Mouse (Mus musculus): ENCODE measurements around the gene BC049352. TPM values are rescaled to one million over a fixed set of nuclear protein-coding genes. Genes with fewer than 3 reads are reported as not detected.
A peak's percentile ranks its signal among the peaks of the same experiment; 100 is the strongest.

Gene BC049352
- polyA plus RNA-seq, 1 experiment from 2014 or later: not detected

GRCm38 (mm10) chr9:45251281-45251680, 69.5 kb downstream of the BC049352 start:
- no peak for ATAC-seq (replicated peaks; ENCODE audit: insufficient number of reproducible peaks, insufficient read depth, low FRiP score, low read depth)
- no peak overlapping the region for H3K9ac ChIP-seq

GRCm38 (mm10) chr9:45251990-45252389, 70.2 kb downstream of the BC049352 start:
- Histone ChIP-seq H3K36me3 (no peaks in the 10 kb centered on the region), H3K9ac (no peak overlapping the region)
- 62% methylated on average over 4 of the region's 4 CpGs for WGBS

More at GRCm38 (mm10) chr9:45251281-45251680, 69.5 kb downstream of the BC049352 start:
- WGBS: 59% methylated on average over 3 of the region's 3 CpGs
- no peak overlapping the region for H3K4me2 ChIP-seq
- no peak overlapping the region for H3K27ac ChIP-seq
- H3K27me3 ChIP-seq: 0 out of 2 replicates have a peak, but pooled peaks cover 3% of the 10 kb centered on the region
- H3K4me3 ChIP-seq: no peak overlapping the region
- H3K36me3 ChIP-seq: no peaks in the 10 kb centered on the region
- H3K4me1 ChIP-seq (replicated peaks): peaks cover 4% of the 10 kb centered on the region; the same call in 1 of the 2 replicates
- no peaks in the 10 kb centered on the region for H3K9me3 ChIP-seq (replicated peaks)

GRCm38 (mm10) chr9:45252395-45252794, 70.6 kb downstream of the BC049352 start:
- Histone ChIP-seq H3K27ac (no peak overlapping the region), H3K27me3 (0 out of 2 replicates have a peak, but pooled peaks cover 3% of the 10 kb centered on the region), H3K4me3 (no peak overlapping the region), H3K36me3 (no peaks in the 10 kb centered on the region), H3K4me2 (no peak overlapping the region), H3K9ac (no peak overlapping the region), H3K4me1 (replicated peaks) (peaks cover 4% of the 10 kb centered on the region; the same call in 1 of the 2 replicates), H3K9me3 (replicated peaks) (no peaks in the 10 kb centered on the region)
- no peak for ATAC-seq (replicated peaks; ENCODE audit: insufficient number of reproducible peaks, insufficient read depth, low FRiP score, low read depth)
- 61% methylated on average over 6 of the region's 6 CpGs for WGBS

More at GRCm38 (mm10) chr9:45251990-45252389, 70.2 kb downstream of the BC049352 start:
- no peak overlapping the region for H3K4me2 ChIP-seq
- H3K27me3 ChIP-seq: 0 out of 2 replicates have a peak, but pooled peaks cover 3% of the 10 kb centered on the region
- H3K4me3 ChIP-seq: no peak overlapping the region
- ATAC-seq (replicated peaks; ENCODE audit: insufficient number of reproducible peaks, insufficient read depth, low FRiP score, low read depth): no peak
- no peaks in the 10 kb centered on the region for H3K9me3 ChIP-seq (replicated peaks)
- peaks cover 4% of the 10 kb centered on the region; the same call in 1 of the 2 replicates for H3K4me1 ChIP-seq (replicated peaks)
- H3K27ac ChIP-seq: no peak overlapping the region

DNA sequence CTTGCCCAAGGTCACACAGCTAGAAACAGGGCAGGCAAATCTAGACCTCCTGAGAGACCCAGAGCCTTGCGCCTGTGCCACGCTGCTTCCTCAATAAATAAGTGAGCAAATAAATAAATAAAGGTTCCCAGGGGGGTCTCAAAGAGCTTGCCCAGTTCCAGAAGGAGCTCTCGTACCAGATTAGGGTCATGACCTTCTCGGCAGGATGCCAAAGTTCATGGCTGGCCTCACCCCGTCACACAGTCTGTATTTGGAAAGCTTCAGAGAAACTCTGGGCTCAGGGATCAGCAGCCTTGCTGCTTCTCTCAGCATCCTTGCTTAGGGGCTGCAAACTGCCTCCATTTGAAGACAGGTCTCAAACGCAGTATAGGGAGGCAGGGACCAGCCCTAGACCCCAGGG, 72.2 kb downstream of the BC049352 start:
- H3K4me2 ChIP-seq: no peak overlapping the region
- H3K36me3 ChIP-seq: no peaks in the 10 kb centered on the region
- no peak for ATAC-seq (replicated peaks; ENCODE audit: insufficient number of reproducible peaks, insufficient read depth, low FRiP score, low read depth)
- H3K9ac ChIP-seq: no peak overlapping the region
- 0 out of 2 replicates have a peak, but pooled peaks cover 3% of the 10 kb centered on the region for H3K27me3 ChIP-seq
- H3K4me1 ChIP-seq (replicated peaks): peaks cover 4% of the 10 kb centered on the region; the same call in 1 of the 2 replicates
- 58% methylated on average over 6 of the region's 6 CpGs for WGBS
- H3K4me3 ChIP-seq: no peak overlapping the region
- no peaks in the 10 kb centered on the region for H3K9me3 ChIP-seq (replicated peaks)
- no peak overlapping the region for H3K27ac ChIP-seq

- no peaks in the 10 kb centered on the region for H3K36me3 ChIP-seq
- ATAC-seq (replicated peaks; ENCODE audit: insufficient number of reproducible peaks, insufficient read depth, low FRiP score, low read depth): no peak; the same call in 1 of the 2 replicates
- no peak overlapping the region for H3K4me3 ChIP-seq
- 0 out of 2 replicates have a peak, but pooled peaks cover 3% of the 10 kb centered on the region for H3K27me3 ChIP-seq
- no peaks in the 10 kb centered on the region for H3K9me3 ChIP-seq (replicated peaks)
- H3K4me2 ChIP-seq: no peak overlapping the region
- H3K27ac ChIP-seq: no peak overlapping the region
- 50% methylated on average over 4 of the region's 4 CpGs for WGBS
- peaks cover 4% of the 10 kb centered on the region; the same call in 1 of the 2 replicates for H3K4me1 ChIP-seq (replicated peaks)
- H3K9ac ChIP-seq: no peak overlapping the region
Measured at GRCm38 (mm10) chr9:45254605-45255004, 72.8 kb downstream of the BC049352 start.

GRCm38 (mm10) chr9:45255431-45255830, 73.6 kb downstream of the BC049352 start:
- Histone ChIP-seq H3K9ac (no peak overlapping the region), H3K36me3 (no peaks in the 10 kb centered on the region), H3K4me2 (no peak overlapping the region), H3K4me3 (no peak overlapping the region), H3K9me3 (replicated peaks) (no peaks in the 10 kb centered on the region), H3K27ac (no peak overlapping the region), H3K27me3 (0 out of 2 replicates have a peak, but pooled peaks cover 3% of the 10 kb centered on the region), H3K4me1 (replicated peaks) (peaks cover 4% of the 10 kb centered on the region; the same call in 1 of the 2 replicates)
- ATAC-seq (replicated peaks; ENCODE audit: insufficient number of reproducible peaks, insufficient read depth, low FRiP score, low read depth): no peak
- WGBS: 90% methylated on average over 4 of the region's 4 CpGs

DNA sequence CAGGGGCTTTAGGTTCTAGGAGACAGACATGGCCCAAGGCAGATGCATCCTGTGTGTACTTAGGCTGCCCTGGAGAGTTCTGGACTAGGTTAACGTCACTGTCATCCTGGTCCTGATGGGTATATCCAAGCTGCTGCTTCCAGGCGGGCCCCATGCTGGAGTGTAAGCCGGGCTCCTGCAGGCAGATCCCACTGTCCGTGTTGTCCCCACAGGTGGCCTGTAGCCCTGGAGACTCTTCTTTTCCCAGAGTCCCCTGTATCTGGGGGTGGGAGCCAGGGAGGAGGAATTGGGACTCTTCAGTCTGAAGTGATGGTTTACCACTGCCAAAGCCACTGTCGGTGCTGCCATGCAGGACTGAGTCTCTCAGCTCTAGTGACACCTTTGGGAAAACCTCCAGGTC, 74.2 kb downstream of the BC049352 start:
- Histone ChIP-seq H3K4me1 (replicated peaks) (peaks cover 4% of the 10 kb centered on the region; the same call in 1 of the 2 replicates), H3K27ac (no peak overlapping the region), H3K9ac (no peak overlapping the region), H3K9me3 (replicated peaks) (no peaks in the 10 kb centered on the region), H3K4me3 (no peak overlapping the region), H3K27me3 (0 out of 2 replicates have a peak, but pooled peaks cover 3% of the 10 kb centered on the region), H3K36me3 (no peaks in the 10 kb centered on the region), H3K4me2 (no peak overlapping the region)
- 81% methylated on average over 5 of the region's 5 CpGs for WGBS
- ATAC-seq (replicated peaks; ENCODE audit: insufficient number of reproducible peaks, insufficient read depth, low FRiP score, low read depth): no peak

- ATAC-seq (replicated peaks; ENCODE audit: insufficient number of reproducible peaks, insufficient read depth, low FRiP score, low read depth): no peak
- Histone ChIP-seq H3K4me2 (no peak overlapping the region), H3K36me3 (no peaks in the 10 kb centered on the region)
Measured at GRCm38 (mm10) chr9:45259065-45259464, 77.3 kb downstream of the BC049352 start.

DNA sequence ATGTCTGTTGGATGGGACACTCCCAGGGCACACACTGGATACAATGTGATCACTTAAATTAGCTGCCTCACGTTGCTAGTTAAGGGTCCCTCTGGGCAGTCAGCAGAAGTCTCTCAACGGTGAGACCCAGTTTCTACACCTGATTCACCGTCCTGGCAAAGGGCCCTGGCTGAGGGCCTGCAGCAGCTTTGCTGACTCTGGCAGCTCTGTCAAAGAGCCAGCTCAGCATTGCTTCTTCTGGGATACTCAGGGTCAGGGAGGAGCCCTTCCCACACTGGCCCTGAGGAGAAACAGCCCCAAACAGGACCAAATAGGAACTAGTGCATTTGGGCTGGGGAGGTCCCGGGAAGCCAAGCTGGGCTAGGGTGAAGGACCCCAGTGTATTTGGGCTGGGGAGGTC, 79.7 kb downstream of the BC049352 start:
- Histone ChIP-seq H3K27ac (no peak overlapping the region), H3K9ac (no peak overlapping the region), H3K27me3 (peaks cover 13% of the 10 kb centered on the region), H3K4me1 (replicated peaks) (no peaks in the 10 kb centered on the region), H3K9me3 (replicated peaks) (no peaks in the 10 kb centered on the region), H3K4me2 (no peak overlapping the region), H3K36me3 (no peaks in the 10 kb centered on the region), H3K4me3 (no peak overlapping the region)
- ATAC-seq (replicated peaks; ENCODE audit: insufficient number of reproducible peaks, insufficient read depth, low FRiP score, low read depth): no peak
- WGBS: 48% methylated on average over 4 of the region's 4 CpGs

More at GRCm38 (mm10) chr9:45259065-45259464, 77.3 kb downstream of the BC049352 start:
- Histone ChIP-seq H3K9me3 (replicated peaks) (no peaks in the 10 kb centered on the region), H3K27ac (no peak overlapping the region), H3K27me3 (peaks cover 5% of the 10 kb centered on the region; the same call in 1 of the 2 replicates), H3K4me3 (no peak overlapping the region), H3K4me1 (replicated peaks) (no peaks in the 10 kb centered on the region), H3K9ac (no peak overlapping the region)
- whole genome bisulfite sequencing: 78% methylated on average over 13 of the region's 13 CpGs

DNA sequence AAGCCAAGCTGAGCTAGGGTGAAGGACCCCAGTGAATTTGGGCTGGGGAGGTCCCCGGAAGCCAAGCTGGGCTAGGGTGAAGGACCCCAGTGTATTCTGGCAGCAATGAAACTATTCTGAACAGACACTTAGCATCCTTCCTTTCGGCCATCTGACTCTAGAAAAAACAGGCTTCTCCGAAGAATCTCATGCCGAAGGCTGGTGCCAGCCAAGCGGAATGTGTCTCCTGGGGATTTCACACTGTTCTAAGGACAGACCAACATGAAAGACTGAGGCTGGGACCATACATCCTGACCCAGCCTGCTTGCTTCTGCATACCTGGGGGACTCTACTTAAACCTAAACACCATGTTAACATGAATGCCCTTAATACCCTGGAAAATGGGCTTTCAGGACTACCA, 80.1 kb downstream of the BC049352 start:
- Histone ChIP-seq H3K4me2 (no peak overlapping the region), H3K9ac (no peak overlapping the region), H3K4me1 (replicated peaks) (no peaks in the 10 kb centered on the region), H3K9me3 (replicated peaks) (no peaks in the 10 kb centered on the region), H3K27ac (no peak overlapping the region), H3K27me3 (peaks cover 17% of the 10 kb centered on the region), H3K4me3 (no peak overlapping the region), H3K36me3 (no peaks in the 10 kb centered on the region)
- ATAC-seq (replicated peaks; ENCODE audit: insufficient number of reproducible peaks, insufficient read depth, low FRiP score, low read depth): no peak
- 77% methylated on average over 5 of the region's 5 CpGs for WGBS

DNA sequence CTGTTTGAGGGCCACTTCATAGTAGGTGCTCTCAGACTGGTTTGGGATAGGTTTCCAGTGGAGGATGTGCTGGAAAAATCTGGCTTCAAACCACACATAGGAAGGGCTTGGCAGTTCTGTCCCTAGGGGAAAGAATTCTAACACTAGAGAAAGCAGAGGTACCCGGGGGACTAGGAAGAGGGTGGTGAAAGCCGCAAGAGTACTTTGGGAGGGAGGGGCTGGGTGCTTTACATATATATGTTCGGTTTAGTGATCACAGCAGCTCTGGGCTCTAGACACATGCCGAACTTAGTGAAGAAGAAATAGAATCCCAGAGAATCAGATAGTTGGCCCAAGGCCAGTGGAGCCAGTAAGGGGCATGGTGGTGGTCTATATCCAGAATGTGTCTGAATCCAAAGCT, 85.3 kb downstream of the BC049352 start:
- H3K4me2 ChIP-seq: no peak overlapping the region; the same call in 1 of the 2 replicates
- H3K27ac ChIP-seq: no peak overlapping the region
- no peak for ATAC-seq (replicated peaks; ENCODE audit: insufficient number of reproducible peaks, insufficient read depth, low FRiP score, low read depth)
- no peak overlapping the region for H3K4me3 ChIP-seq
- no peaks in the 10 kb centered on the region for H3K9me3 ChIP-seq (replicated peaks)
- H3K27me3 ChIP-seq: peaks cover 63% of the 10 kb centered on the region
- no peak overlapping the region for H3K9ac ChIP-seq
- 70% methylated on average over 4 of the region's 4 CpGs for WGBS
- H3K4me1 ChIP-seq (replicated peaks): peaks cover 6% of the 10 kb centered on the region
- no peaks in the 10 kb centered on the region for H3K36me3 ChIP-seq

GRCm38 (mm10) chr9:45268079-45268478, 86.3 kb downstream of the BC049352 start:
- peaks cover 6% of the 10 kb centered on the region for H3K4me1 ChIP-seq (replicated peaks)
- peaks cover 63% of the 10 kb centered on the region for H3K27me3 ChIP-seq
- H3K4me3 ChIP-seq: peak overlapping the region; percentile 45
- WGBS: 53% methylated on average over 4 of the region's 4 CpGs
- peak overlapping the region; percentile 60 for H3K4me2 ChIP-seq
- H3K27ac ChIP-seq: no peak overlapping the region
- H3K36me3 ChIP-seq: no peaks in the 10 kb centered on the region
- no peak overlapping the region for H3K9ac ChIP-seq
- ATAC-seq (replicated peaks; ENCODE audit: insufficient number of reproducible peaks, insufficient read depth, low FRiP score, low read depth): no peak
- no peaks in the 10 kb centered on the region for H3K9me3 ChIP-seq (replicated peaks)
